Mouse (Mus musculus) olfactory bulb, adult 2 months (tissue): ENCODE data around the gene Gapvd1.

ENCODE experiments used
- CTCF ChIP-seq: fragments of 200-500 bp; IDR thresholded peaks from 2 replicates; pipeline ENCODE4 v1.5.1; 2012; ENCODE audit warnings: low read depth, mild to moderate bottlenecking, low read length, moderate library complexity; ENCODE audit not compliant: insufficient read depth
- POLR2A ChIP-seq: fragments of 200-500 bp; IDR thresholded peaks from 2 replicates; pipeline ENCODE4 v1.6.1; 2012; ENCODE audit warnings: mild to moderate bottlenecking, low read depth, low read length, moderate library complexity; ENCODE audit not compliant: insufficient read depth

DNA sequence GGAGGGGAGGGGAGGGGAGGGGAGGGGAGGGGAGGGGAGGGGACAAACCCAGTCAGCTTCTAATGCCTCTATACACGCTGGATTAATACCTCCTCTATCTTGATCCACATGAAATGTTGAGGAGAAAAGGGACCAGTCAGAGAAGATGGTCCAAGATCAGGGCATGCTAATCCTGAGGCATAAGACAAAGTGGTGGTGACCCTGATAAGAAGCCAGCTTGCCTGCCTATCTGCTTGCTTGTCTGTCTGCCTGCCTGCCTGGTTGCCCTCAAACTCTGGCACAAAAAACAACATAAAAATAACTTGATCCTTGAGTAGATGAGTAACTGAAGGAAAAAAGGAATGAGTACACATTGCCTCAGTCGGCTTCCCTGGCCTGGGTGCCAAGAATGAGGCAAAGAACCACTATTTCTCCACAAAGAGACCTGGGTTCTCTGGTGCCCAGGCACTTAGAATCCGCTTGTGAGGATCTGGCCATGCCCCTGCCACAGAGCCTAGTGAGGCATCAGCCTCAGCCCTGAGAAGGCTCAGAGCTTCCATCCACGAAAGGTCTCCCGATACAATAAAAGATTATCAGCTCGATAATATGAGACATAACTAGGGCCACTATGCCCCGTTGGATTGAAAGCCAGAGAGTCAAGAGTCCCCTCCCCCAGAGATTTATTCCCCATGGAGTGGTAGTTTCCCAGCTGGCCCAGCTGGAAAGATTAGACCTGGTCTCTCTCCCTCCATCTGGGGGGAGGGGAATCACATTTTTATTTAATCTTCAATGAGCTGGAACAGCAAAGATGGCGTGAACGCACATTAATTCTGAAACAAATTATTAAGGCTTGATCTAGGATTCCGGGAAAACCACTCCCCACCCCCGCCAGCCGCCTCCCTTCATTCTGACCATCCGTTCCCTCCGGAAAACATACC, 119.5 kb downstream of the Gapvd1 start:
- TF ChIP-seq POLR2A: no peak
- TF ChIP-seq CTCF: no peak
